Mouse (Mus musculus) bone marrow, adult 2 months (tissue): ENCODE results near the gene Ndufa1.
"Not testable (repeated sequence)": the region's sequence is repeated elsewhere in the genome, so short reads cannot be mapped to it uniquely, and the experiment has no call there.

Experiments used
- CTCF ChIP-seq: fragments of 200-500 bp; IDR thresholded peaks from 2 replicates; pipeline ENCODE4 v1.5.1; 2011; ENCODE audit warnings: low read length, control low read depth; ENCODE audit not compliant: control insufficient read depth, insufficient read depth
- POLR2A ChIP-seq: fragments of 200-500 bp; IDR thresholded peaks from 2 replicates; pipeline ENCODE4 v1.6.1; 2011; ENCODE audit warnings: low read depth, mild to moderate bottlenecking, control low read depth, low read length, borderline replicate concordance; ENCODE audit not compliant: control insufficient read depth

- TF ChIP-seq CTCF, POLR2A: not testable (repeated sequence)
These were observed 46.5 kb downstream of the Ndufa1 start for GRCm38 (mm10) chrX:37144498-37144897.
